ENCODE assay signal across 18 mouse cellular contexts in the genomic region with DNA sequence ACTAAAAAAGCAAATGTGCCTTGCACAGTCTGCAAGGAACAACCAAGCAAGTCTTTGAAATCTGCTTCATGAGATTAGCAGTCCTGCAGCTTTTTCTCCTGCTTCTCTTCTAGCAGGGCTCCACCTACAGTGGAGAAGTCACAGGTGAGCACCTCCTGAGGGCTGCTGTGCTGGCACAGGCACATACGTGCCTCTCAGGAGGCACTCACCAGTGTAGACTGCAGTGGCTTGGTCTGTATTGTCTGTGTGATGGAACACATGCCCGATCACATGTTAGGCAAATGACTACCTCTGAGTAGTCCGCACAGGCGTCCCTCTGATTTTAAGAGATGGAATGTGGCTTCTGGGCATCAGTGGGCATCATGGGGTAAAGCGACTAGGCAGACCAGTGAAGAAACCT. TPM values are rescaled to one million over a fixed set of nuclear protein-coding genes. Genes with fewer than 3 reads are reported as not detected.
DNase-seq lines count a peak whose midpoint lies in the region; ATAC-seq and TF ChIP-seq lines count a peak whose summit lies in the region.
"Had no signal": no experiment of that assay in that cellular context is flagged by ENCODE, and none has a peak within 500 bp of the region (broad histone marks: within the 10 kb centered on the region; RNA-seq: fewer than 3 reads in every experiment).

No protein-coding gene starts in this region.

- no peaks in the 10 kb centered on the region for H3K27me3 ChIP-seq in kidney, embryonic 15.5 days
- H3K27me3 ChIP-seq: embryonic facial prominence, embryonic 12.5 days; forebrain, embryonic 15.5 days; hindbrain, embryonic 12.5 days had no signal

- no peaks in the 10 kb centered on the region for H3K9me3 ChIP-seq in kidney, embryonic 15.5 days (replicated peaks)
- H3K9me3 ChIP-seq: embryonic facial prominence, embryonic 12.5 days; forebrain, embryonic 15.5 days; hindbrain, embryonic 12.5 days had no signal

- H3K27ac ChIP-seq in left cerebral cortex, adult 2 months: peak overlapping the region; percentile 44; the same call in 1 of the 2 replicates
- H3K27ac ChIP-seq in kidney, embryonic 15.5 days: peak overlapping the region; percentile 87
- H3K27ac ChIP-seq: embryonic facial prominence, embryonic 12.5 days; forebrain, embryonic 15.5 days; hindbrain, embryonic 12.5 days had no signal

- peaks cover 20% of the 10 kb centered on the region; the same call in 1 of the 2 replicates for H3K4me1 ChIP-seq in kidney, embryonic 15.5 days
- H3K4me1 ChIP-seq: embryonic facial prominence, embryonic 12.5 days; forebrain, embryonic 15.5 days; hindbrain, embryonic 12.5 days had no signal

- peak; percentile 35 for DNase-seq in kidney, adult 11 months
- no peak for DNase-seq in kidney, postnatal 10 days
- DNase-seq in left cerebral cortex, adult 2 months (ENCODE audit: extremely low spot score in 1 of 2, low spot score in 2 of 2): no peak
- no peak for DNase-seq in left cerebral cortex, postnatal 14 days (ENCODE audit: low spot score in 2 of 2)
- DNase-seq in kidney, postnatal 36 days: peak; percentile 44 to 55
- DNase-seq in cerebellum, adult 11 months: no peak
- DNase-seq in thymus, postnatal 14 days: no peak
- DNase-seq: adrenal gland, adult 8-10 months; adrenal gland, postnatal 36 days; cerebellum, adult 11-12 months; cerebellum, adult 9-10 months; gastrocnemius, postnatal 14 days; heart, postnatal 10 days; heart, postnatal 4 days had no signal

- 83% methylated on average over 5 of the region's 5 CpGs for WGBS in kidney, embryonic 15.5 days

- TF ChIP-seq CTCF in left cerebral cortex, adult 2 months (IDR thresholded peaks at IDR 0.05): no peak

- no peak overlapping the region for H3K9ac ChIP-seq in kidney, embryonic 15.5 days
- H3K9ac ChIP-seq: embryonic facial prominence, embryonic 12.5 days; forebrain, embryonic 15.5 days; hindbrain, embryonic 12.5 days had no signal

- no peak overlapping the region for H3K4me3 ChIP-seq in left cerebral cortex, adult 2 months
- no peak overlapping the region for H3K4me3 ChIP-seq in kidney, embryonic 15.5 days (replicated peaks)
- H3K4me3 ChIP-seq: embryonic facial prominence, embryonic 12.5 days; forebrain, embryonic 15.5 days; hindbrain, embryonic 12.5 days had no signal

- no peak for ATAC-seq in kidney, embryonic 15.5 days (replicated peaks; ENCODE audit: low FRiP score)
- ATAC-seq: forebrain, embryonic 15.5 days had no signal

- H3K36me3 ChIP-seq in kidney, embryonic 15.5 days: peaks cover 85% of the 10 kb centered on the region

- intact Hi-C loops in left cerebral cortex, adult 2 months (cut with DNase I): loop anchor here (2.0 kb wide), 1 partner anchor 122 kb away; the partner anchor contains the start of gene Evl
- intact Hi-C loops in left cerebral cortex, postnatal 14 days (cut with DNase I): no loop called here

- no peak overlapping the region for H3K4me2 ChIP-seq in kidney, embryonic 15.5 days
- H3K4me2 ChIP-seq: embryonic facial prominence, embryonic 12.5 days; forebrain, embryonic 15.5 days; hindbrain, embryonic 12.5 days had no signal

RNA-seq across cellular contexts. Expression of gene Degs2, which starts 25.0 kb away (rescaled TPM):
- 1 to 10 TPM; 4.8 to 5.5 TPM for total RNA-seq in left cerebral cortex, adult 2 months (2021)
- total RNA-seq in left cerebral cortex, postnatal 14 days (2021): 1 to 10 TPM in 1 of 2 experiments, under 1 TPM in 1; 0.94 to 1.4 TPM
- polyA plus RNA-seq in kidney, embryonic 15.5 days (2015; fragmentation: Nextera tagmentation; extraction: Ambion mirVana): 7.0 and 8.8 TPM in 2 replicates
- total RNA-seq: adrenal gland, adult 8-10 months; heart, postnatal 4 days had no signal

Comparison
In these comparisons a context has a peak if more than half of its experiments do, and no peak if none do; other contexts are left out.
1. DNase-seq: peak in kidney, adult 11 months (single experiment) and kidney, postnatal 36 days (2 of 2); none in kidney, postnatal 10 days (single experiment), left cerebral cortex, adult 2 months (0 of 2), left cerebral cortex, postnatal 14 days (0 of 2), cerebellum, adult 11 months (single experiment) and thymus, postnatal 14 days (single experiment).